Mouse (Mus musculus): ENCODE measurements around the gene Mroh7.

DNA sequence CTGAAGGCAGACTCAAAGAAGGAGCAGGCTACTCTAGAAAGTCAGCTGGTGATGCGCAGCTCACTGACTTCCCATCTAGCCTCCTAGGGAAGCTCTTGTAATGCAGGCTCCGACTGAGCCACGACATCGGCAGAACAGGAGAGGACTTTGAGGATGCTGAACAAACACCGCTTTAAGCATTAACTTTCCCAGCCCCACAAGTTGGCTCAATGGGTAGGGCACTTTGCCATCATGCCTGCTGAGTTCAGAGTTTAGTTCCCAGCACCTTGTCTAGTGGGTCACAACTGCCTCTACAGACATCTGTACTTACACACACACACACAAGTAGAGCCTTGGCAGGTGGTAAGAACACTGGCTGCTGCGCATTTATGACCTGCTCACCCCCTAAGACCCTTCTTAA, 21.0 kb upstream of the Mroh7 start:
- TF ChIP-seq CTCF (conservative IDR thresholded peaks at IDR 0.05; ENCODE audit: low read length) (no peak), NANOG (IDR thresholded peaks at IDR 0.05; ENCODE audit: borderline replicate concordance, low read length) (no peak), POU5F1 (IDR thresholded peaks at IDR 0.05; ENCODE audit: borderline replicate concordance, low read length) (no peak)
